Mouse (Mus musculus) CD4-positive, CD25-positive, alpha-beta regulatory T cell, adult 2 months (primary cell): Measurements from ENCODE around the gene Cttnbp2.

Experiments used
- DNase-seq: peaks from one replicate; pipeline ENCODE4 v3.0.0-alpha.2; 2012; ENCODE audit warnings: low read depth, low spot score

The Cttnbp2 gene

DNA sequence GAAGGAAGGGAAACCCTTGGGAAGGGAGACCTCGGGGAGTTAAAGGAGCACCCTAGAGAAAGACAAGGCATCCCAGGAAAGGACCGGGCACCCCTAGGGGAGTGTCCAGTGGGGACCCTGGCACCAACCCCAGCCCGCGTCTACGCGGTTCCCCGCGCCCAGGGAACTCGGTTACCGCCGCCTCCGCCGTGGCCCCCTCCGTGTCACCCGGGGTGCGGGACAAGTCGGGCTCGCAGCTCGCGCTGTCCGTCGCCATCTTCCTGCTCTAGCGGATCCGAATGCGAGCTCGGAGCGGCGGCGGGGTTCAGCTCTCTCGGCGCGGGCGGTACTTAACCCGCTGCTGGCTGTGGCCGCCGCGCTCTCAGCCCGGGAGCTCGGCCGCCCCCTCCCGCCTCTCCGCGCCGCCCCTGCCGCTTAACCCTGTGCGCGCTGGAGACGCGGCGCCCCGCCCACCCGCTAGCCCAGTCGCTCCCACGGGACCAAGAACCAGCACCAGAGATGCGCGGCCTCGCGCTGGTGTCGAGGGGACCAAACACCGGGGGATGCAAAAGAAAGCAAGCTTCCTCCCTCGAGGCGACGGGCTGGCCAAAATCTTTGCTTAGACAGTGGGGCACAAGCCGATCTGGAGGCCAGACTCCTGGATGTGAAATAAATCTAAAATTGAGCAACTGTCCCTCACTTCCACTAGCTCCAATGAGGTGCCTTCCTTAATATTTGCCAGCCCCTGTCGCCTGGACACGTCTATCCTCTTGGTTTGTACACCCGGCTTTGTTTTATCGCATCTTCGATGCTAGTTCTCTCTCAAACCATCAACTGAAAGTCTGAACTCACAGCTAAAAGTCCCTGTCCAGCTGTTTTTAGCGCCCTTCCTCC lies at the start of gene Cttnbp2:
Gene Cttnbp2 (minus strand): TSS at position 364 of the 873 bp plus-strand sequence.
- peak; percentile 0 for DNase-seq

DNA sequence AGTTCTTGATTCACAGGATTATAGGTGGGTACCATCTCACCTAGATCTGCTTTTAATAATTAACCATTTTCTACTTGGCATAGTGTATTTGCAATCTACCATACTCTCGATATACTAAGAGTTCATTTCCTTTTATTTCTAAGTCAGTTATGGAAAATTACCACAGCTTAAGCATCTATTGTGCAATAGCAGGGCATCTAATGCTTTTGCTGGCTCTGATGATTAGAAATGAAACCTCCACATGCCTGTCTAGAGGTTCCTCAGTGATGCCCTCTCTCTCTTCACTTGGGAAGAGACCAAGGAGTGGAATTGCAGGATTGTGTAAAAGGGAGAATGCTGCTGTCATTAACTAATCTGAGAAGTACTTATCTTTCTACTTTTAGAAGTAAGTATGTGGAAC lies 44.4 kb upstream of the Cttnbp2 start:
- DNase-seq, result no peak

DNA sequence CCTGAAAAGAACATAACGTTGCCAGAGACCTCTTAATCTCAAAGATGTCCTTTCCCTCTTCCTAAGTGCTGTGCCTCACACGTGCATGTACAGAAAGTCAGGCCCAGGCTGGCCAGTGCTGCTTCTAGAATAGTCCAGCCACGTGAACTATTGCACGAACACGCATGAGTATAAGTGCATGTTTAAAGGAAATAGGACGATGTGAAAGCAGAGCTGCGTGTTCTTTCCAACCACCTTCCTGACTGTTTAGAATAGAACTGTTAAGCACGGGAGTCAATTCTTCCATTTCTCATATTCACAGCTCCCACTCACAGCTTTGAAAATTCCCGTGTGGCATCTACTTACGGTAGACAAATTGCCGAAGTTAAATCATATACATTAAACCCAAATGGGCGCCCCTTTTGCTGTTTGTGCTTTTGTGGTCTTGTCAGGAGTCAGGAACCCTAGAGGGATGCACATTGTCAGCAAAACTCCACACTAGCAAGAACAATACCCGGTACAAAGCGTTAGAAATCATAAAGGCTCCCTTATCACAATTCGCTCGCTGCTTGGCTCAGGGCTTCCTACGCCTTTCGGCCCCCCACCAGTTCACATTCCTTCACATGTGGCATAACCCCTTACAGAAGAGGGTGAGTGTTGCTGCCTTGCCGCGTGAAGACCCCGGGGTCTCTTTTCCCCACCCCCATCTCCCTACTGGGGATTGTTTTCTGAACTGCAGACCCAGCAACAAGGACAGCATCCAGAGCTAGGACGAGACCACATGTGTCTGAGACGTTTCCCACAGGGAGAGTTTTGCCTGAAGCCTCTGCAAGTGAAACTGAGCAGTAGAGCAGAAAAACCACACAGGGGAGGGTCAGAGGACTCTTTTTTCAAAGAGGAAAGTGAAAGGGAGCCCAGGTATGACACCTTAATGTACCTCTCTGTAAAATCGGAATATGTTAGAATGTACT lies 33.1 kb upstream of the Cttnbp2 start:
- no peak for DNase-seq

DNA sequence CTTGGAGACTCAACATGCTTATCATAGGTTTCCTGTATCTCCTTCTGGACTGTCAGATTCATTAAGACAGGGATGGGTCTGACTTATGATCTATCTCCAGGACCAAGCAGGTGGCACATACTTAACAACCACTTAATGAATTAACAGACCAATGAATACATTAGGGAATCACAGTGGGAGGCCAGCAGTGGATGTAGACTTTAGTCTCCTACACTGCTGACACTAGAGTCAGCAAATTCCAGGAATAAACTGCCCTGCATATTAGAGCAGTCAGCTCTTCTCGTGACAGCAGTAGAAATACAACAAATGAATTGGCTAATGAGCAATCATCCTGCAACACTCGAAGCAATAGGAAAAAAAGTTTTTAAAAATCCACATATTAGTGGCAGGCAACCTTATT lies 29.2 kb upstream of the Cttnbp2 start:
- no peak for DNase-seq

DNA sequence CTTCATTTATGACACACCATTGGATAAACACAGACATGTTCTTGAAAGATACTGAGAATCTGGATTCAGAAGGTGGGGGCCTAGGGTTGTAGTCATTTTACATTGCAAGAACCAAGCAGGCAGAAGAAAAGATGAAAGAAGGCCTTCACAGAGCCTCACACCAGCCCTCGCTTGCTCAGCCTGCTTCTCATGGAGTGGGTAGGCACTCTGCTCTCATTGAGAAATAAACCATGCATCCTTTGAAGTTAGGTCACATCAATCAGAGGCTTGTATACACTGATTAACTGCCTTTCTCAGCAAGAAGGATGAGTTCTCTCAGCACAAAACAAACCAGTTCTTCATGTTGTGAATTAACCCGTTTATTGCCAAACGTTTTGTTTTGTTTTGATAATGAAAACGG lies 25.8 kb upstream of the Cttnbp2 start:
- no peak for DNase-seq

DNA sequence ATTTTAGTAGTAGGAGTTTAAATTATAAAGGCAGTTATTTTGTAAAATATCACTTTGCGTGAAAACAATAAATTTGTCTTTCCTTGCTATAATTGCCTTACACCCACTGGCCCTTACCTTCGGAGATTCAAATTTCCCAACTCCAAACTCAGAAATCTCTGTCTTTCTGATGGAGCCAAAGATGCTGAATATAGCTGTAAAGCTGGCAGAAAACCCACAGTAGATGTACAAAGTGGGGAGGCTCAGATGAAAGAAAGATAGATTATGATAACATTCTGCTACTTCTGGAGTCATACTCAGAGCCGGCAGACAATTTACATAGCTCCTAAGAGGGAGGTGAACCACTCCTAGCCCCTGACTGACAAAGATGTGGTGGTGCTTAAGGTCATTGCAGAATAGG lies 15.8 kb upstream of the Cttnbp2 start:
- DNase-seq, result no peak

DNA sequence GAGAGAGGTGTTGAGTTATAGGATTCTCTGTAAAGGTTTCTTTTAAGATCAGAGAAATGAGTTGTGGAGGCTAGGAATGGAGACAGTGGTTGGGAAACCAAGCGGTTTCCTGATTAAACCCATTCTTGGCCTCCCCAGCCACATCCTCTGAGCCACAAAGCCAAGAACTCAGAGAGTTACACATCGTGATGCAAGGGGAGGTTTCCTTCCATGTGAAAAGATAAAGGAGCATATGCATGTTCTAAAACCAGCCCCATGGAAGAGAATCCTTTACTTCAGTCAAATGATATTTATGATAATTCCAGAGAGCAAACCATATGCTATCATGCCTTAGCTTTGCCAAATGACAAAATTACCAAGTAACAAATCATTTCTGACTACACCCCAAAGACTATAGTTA lies 3.0 kb upstream of the Cttnbp2 start:
- no peak for DNase-seq

DNA sequence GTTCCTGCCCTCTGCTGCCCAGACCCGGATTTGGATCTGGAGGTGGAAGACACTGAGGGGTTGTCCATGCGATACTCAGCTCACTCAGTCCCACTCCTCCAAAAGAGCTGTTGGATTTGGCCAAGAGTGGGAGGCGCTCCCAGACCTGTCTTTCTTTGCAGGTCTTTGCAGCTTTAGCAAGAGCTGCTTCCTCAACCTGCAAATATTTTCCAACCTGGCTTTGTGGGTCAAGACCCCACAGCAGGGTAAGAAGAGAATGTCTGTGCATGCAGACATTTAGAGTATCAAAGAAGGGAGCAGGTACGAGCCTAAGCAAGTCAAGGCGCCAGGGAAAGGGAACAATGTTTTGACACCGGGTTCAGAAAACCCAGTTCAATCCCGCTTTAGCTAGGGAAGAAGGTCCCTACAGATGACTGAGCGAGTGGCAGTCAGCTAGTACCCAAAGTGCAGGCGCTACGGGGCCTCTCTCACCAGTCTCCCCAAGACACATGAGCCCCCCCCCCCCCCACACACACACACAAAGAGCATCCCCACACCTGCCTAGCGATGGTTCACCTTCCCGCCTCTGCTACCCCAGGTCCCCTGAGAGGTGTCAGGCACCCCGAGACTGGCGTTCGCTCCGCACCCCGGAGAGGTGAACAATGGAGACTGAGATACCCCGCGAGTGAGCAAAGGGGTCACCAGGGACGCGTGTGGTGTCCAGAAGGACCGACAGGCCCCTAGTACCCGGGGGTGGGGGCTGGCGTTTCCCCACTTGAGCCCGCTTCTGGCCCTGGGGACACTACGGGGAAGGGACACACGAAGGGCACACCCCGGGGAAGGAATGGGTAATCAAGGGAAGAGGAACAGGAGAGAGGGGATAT lies 801 bp downstream of the Cttnbp2 start:
- DNase-seq, result no peak

DNA sequence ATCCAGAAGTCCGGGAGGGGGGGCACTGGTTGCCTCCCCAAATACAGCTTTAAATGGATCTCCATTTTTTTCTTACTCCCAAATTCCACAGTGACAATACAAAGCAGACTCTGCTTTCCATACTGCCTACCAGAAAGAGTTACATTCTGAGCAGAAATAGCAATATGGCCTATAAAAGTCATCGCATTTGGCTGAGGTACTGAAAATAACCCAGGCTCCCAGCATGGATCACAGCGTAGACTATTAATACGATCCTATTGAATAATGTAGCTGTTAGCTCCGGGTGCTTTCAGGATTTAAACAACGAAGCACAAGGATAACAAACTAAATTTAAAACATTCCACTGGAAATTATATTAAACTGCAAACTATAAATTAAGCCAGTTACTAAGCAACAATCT lies 2.8 kb downstream of the Cttnbp2 start:
- DNase-seq, result no peak

DNA sequence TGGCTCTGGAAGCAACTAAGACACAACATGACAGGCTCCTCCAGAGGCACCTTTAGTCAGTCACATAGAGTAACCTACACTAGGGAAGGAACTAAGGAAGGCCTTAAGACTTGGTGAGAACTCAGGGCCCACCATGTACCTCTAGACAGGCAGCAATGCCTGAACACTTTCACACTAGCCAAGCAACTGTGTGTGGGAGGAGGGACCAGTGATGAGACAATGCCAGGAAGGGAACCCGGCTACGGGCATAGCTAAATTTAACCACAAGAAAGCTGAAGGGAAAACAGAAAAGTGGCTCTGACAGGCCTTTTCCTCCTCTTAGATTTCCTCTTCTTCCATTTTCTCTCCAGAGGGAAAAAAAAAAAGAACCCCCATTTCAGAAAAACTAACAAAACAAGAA lies 6.6 kb downstream of the Cttnbp2 start:
- DNase-seq, result no peak

DNA sequence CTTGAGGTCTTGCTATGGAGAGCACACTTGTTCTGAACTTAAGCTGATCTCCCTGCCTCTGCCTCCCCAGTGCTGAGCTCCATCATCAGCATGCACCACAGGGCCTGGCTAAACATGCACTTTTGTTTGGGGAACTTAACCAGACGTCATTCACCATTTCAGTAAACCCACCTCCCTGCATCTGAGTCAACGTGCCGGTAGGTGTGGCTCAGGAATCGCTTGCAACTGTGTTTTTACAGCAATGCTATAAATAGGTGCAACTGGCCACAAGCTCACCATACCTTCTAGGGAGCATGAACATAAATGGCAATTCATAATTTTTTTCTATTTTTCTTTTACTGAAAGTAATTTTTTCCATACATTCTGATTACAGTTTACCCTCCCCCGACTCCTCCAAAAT lies 14.8 kb downstream of the Cttnbp2 start:
- DNase-seq, result no peak

DNA sequence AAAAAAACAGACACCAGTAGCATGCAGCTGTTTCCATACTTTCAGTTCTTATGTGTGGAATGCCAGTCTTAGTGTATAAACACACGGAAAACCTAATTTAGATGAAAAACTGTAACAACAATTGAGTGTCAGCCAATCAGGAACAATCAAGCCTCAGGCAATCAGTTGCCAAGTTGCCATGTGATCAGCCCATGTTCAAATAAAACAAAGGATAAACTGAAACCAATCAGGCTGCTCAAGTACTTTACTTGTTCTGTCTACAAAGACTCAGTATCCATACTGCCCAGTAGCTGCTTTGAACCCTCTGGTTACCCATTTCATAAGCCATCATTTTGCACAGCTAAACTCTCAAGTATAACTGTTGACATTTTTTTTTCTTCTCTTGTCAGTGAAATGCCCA lies 21.7 kb downstream of the Cttnbp2 start:
- no peak for DNase-seq

DNA sequence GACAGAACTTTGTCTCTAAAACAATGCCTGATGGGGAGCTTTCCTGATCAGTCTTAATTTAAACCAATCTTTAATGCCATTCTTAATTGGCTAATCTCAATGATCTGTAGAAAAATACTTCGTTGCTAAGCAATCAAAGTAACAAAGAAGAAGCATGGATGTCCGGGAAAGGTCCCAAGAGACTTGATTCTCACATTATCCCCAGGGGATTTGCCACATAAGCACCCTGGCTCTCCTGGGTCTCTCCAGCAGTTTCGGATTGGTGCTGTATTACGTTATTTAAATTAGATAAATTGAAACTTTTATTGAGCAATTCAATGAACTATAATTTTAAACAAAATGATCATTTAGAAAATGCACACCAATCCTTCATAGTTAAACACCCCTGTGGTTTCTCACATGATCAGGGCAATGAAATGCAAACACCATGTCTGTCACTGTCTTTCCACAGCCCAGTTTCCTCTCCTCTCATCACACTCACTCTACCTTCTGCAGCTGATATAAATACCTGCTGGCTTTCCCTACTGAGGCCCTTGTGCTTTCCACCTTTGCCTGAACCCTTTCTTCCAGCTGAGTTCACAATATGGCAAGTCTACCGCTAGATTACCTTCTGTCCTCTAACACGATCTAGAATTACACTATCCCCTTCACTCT lies 22.3 kb downstream of the Cttnbp2 start:
- DNase-seq, result no peak

DNA sequence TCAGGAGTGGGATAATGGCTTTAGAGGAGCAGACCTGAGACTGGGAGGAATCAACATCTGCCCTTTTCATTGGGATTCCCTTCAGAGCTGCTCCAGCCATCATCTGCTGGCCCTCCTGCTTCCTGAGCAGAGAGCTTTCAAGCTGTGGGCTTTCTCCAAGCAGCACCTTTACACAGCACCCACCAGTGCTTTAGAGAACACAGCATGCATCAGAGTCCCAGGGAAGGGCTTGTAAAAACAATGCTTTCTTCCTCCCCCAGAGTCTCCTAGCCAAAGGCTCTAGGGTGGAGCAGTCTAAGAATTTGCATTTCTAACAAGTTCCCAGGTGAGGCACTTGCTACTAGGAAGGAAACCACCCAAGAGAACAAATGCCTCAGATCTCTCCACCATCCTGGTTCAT lies 29.6 kb downstream of the Cttnbp2 start:
- DNase-seq, result no peak

DNA sequence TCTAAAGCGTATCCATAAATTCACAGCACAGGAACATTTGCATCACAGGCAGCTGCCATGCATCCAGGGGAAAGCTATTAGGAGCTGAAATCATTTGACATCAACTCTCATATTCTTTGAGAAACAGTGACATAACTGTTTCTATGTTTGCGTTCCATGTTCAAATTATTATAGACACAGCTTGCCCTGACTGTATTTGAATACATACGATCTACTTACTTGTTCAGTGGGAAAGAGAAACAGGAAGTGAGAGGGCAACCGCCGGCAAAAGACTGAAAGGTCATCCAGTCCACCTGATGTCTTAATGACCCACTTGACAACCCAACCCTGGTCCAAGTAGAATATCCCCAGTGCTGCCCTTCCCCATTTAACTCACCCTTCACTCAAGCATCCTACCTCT lies 30.6 kb downstream of the Cttnbp2 start:
- no peak for DNase-seq

DNA sequence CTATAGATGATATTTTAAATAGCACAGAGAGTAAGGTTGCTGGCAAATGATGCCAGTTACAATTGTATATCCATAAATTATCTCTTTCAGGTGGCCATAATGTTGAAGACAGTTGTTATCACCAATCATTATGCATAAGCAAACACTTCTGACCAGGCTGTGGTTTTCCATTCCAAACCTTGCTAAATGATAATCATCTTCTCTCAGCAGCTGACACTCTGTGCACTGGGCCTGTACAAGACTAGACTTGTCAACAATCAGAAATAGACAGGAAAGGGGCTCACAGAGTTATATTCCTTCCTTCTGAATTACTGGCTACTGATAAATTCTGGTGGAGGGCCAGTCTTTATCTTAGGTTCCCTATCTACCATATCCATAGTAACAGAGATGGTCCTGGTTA lies 32.1 kb downstream of the Cttnbp2 start:
- no peak for DNase-seq

DNA sequence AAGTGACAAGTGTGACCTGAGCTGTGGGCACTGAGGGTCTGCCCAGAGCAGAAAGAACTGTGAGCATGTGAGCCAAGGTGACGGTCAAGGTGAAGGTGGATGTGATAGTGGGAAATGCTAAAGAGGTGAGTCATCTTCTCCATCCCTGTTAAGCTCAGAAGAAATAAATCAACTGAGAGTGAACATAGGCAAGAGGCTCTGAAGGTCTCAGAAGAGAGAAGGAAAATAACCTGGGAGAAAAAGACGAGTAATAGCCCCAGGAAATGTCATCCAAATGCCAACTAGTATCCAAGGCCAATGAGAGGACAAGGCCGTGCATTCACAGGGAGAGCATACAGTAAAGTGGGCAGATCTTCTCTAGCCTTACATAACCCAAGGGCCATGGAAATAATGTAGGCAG lies 32.9 kb downstream of the Cttnbp2 start:
- no peak for DNase-seq

DNA sequence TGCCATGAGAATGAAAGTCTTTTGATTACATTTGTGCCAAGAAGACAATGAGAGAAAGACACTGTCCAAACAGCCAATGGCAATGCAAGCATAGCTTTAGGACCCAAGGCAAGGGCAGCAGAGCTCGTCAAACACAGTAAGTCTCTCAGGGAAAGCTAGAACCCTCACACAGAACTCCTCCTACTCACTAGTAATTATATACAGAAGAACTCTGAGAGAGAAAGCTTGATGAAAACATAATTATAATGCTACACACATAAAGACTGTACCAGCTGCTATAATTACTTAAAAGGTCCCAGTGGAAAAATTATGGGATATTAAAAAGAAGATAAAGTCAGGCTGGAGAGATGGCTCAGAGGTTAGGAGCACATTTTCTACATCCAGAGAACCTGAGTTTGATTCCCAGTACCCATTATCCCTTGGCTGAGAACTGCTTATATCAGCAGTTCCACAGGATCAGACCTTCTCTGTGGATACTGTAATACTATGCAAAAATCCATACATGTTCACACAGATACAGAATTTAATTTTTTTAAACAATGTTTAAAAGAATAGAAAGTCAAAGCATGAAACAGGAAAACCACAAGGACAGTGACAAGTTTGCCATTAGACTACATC lies 37.2 kb downstream of the Cttnbp2 start:
- DNase-seq, result no peak

DNA sequence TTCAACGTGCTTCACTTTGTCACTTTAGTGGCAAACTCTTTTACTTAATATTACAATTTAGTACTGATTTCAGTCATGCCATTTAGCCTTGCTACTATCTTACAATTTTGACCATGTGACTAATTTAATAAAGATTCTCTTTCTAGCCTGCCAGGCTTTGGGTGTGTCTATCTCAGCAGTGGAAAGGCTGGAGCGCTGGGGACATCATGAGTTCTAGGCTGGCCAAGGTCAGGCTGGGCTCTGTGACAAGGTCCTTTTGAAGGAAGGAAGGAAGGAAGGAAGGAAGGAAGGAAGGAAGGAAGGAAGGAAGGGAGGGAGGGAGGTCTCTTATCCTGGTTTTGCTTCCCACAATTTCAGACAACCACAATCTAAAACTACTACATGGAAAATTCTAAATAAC lies 39.7 kb downstream of the Cttnbp2 start:
- DNase-seq, result no peak

DNA sequence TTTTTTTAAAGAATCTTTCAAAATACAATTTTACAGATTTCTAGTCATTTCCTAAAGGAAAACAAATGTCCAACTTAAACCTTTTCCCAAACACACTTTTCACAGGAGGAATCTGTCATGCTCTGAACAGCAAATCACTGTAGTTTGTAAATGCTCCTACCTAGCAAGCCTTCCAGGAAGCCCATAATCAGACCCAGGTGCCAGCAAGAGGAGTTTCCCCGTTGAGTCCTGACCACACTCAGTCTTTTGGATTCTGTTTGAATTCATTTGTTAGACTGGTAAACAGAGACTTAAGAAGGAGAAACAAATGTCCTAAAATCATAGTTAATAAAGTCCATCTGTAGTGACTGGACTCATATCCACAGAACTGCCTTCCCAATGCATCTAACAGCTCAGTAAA lies 40.1 kb downstream of the Cttnbp2 start:
- no peak for DNase-seq

DNA sequence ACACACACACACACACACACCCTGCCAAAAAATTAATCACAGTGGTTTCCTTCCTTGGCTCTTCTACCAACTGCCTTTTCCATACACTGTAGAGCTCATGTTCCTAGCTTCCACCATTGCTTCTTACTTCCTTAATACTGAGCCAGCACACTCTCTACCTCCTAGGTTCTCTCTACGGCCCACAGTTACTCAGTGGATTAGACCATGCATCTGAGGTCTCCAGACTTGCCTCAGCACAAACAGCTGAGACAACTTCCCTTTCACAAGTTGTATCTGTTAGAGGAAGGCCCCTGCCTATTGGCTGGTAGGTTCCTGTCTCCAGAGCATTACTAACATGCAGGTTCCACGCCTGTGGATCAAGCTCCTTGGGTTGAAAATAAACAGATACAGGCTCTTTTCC lies 45.4 kb downstream of the Cttnbp2 start:
- DNase-seq, result no peak
